Mouse (Mus musculus): ENCODE measurements at regions not wholly inside any gene's neighbourhood (a gene's known extent, or its start where the extent isn't known, plus 50 kb on each side); places are given as distances from the start of the nearest gene placed in this dataset.

DNA sequence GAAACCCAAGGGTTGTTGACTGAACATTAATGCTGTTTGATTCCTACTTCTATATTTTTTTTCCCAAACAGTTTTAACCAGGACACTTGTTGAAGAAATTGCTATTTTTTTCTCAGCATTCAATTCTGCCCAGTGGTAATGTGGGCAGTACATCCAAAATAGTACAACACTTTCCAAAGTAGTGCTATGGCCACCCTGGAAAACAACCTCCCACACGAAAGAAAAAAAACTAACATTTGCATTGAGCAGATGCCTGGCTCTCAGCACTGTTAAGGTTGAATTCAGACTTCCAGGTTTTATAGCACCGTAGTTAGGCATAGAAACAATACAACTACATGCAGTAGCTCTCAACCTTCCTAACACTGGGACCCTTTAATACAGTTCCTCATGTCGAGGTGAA lies 167.1 kb upstream of the Nfe2l3 start:
- peaks cover 16% of the 10 kb centered on the region for H3K9me3 ChIP-seq (replicated peaks; ENCODE audit: low read length)
- H3K27me3 ChIP-seq (replicated peaks) = no peaks in the 10 kb centered on the region
- H3K4me3 ChIP-seq (replicated peaks in 1 of 3; ENCODE audit: low read depth in 2 of 3, low read length in 2 of 3, poor library complexity in 1 of 3) = no peak overlapping the region
- TF ChIP-seq ZMIZ1 (IDR thresholded peaks at IDR 0.05; ENCODE audit: low read depth, low read length) (no peak), ETS1 (conservative IDR thresholded peaks at IDR 0.05; ENCODE audit: low read depth, low read length) (no peak), CTCF (conservative IDR thresholded peaks at IDR 0.05 in 1 of 2, IDR thresholded peaks at IDR 0.05 in 1 of 2; ENCODE audit: low read depth in 2 of 2, low read length in 2 of 2) (no peak), IRF4 (IDR thresholded peaks at IDR 0.05; ENCODE audit: low read depth, low read length) (no peak), SIN3A (IDR thresholded peaks at IDR 0.05; ENCODE audit: low read length) (no peak), GABPA (IDR thresholded peaks at IDR 0.05; ENCODE audit: insufficient replicate concordance, low read depth, low read length) (no peak), TBP (conservative IDR thresholded peaks at IDR 0.05; ENCODE audit: low read depth, low read length) (no peak), BHLHE40 (IDR thresholded peaks at IDR 0.05; ENCODE audit: low read depth, low read length) (no peak), HCFC1 (IDR thresholded peaks at IDR 0.05; ENCODE audit: low read depth, low read length) (no peak), E2F4 (IDR thresholded peaks at IDR 0.05; ENCODE audit: insufficient replicate concordance, low read depth, low read length) (no peak), PAX5 (IDR thresholded peaks at IDR 0.05; ENCODE audit: low read length) (no peak)
- no peak overlapping the region for H3K27ac ChIP-seq (ENCODE audit: insufficient read depth, low read depth)
- H3K36me3 ChIP-seq (replicated peaks in 1 of 2; ENCODE audit: control insufficient read depth in 1 of 2, insufficient read depth in 1 of 2, low read length in 1 of 2) = peaks cover under 1 to 59% of the 10 kb centered on the region in 2 experiments
- H3K4me2 ChIP-seq (ENCODE audit: insufficient read depth, low read depth, poor library complexity, severe bottlenecking) = no peak overlapping the region
- in situ Hi-C loops (cut with MboI; ENCODE audit: low pct_ligation_motif_present, low pct_unique_long_range_greater_than_20kb, low sequenced_read_pairs) = no loop called here
- H3K79me2 ChIP-seq (replicated peaks; ENCODE audit: control insufficient read depth, extremely low read depth, insufficient read depth, poor library complexity, severe bottlenecking) = peaks cover 17% of the 10 kb centered on the region
- no peak overlapping the region for H3K9ac ChIP-seq (ENCODE audit: insufficient read depth, low read depth)
- H3K4me1 ChIP-seq (ENCODE audit: control insufficient read depth in 1 of 2, insufficient read depth in 2 of 2) = peaks cover 9 to 28% of the 10 kb centered on the region in 2 experiments
- dilution Hi-C loops (cut with MboI; ENCODE audit: extremely low pct_ligation_motif_present, extremely low pct_unique_long_range_greater_than_20kb, low sequenced_read_pairs) = no loop called here
- DNase-seq (ENCODE audit: extremely low read depth) = no peak

DNA sequence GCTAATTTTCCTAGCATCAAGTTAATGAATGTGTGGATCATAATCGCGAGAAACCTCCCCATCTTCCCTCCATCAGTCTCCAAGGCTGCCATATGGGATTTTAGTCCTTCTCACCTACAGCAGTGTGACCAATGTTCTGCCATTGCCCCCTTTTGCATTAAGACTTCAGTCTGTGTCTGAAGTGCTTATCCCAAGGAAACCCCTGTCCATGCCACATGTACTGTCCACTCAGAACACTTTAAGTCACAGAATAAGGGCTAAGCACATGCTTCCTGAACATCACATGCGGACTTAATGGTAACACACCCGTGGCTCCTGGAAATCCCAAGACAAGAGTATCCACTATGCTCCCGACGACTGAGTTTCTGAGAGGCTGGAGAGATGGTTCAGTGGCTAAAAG lies 165.7 kb upstream of the Nfe2l3 start:
- TF ChIP-seq POLR2AphosphoS2 (IDR thresholded peaks at IDR 0.05; ENCODE audit: low read depth, low read length) (peak; percentile 94), TBP (conservative IDR thresholded peaks at IDR 0.05; ENCODE audit: low read depth, low read length) (no peak), SIN3A (IDR thresholded peaks at IDR 0.05; ENCODE audit: low read length) (no peak), CHD2 (IDR thresholded peaks at IDR 0.05; ENCODE audit: low read length) (peak; percentile 15; the same call in 1 of the 2 replicates), ZC3H11A (IDR thresholded peaks at IDR 0.05; ENCODE audit: low read depth, low read length) (no peak), NRF1 (IDR thresholded peaks at IDR 0.05; ENCODE audit: low read depth, low read length) (no peak), RAD21 (IDR thresholded peaks at IDR 0.05; ENCODE audit: low read depth, low read length) (no peak), IRF4 (IDR thresholded peaks at IDR 0.05; ENCODE audit: low read depth, low read length) (no peak), MYC (IDR thresholded peaks at IDR 0.05; ENCODE audit: low read depth, low read length) (no peak), RCOR1 (conservative IDR thresholded peaks at IDR 0.05; ENCODE audit: low read depth, low read length) (no peak), ETS1 (conservative IDR thresholded peaks at IDR 0.05; ENCODE audit: low read depth, low read length) (no peak), TCF12 (IDR thresholded peaks at IDR 0.05; ENCODE audit: low read depth, low read length) (no peak), ZMIZ1 (IDR thresholded peaks at IDR 0.05; ENCODE audit: low read depth, low read length) (peak; percentile 15; the same call in 1 of the 2 replicates), MAFK (IDR thresholded peaks at IDR 0.05; ENCODE audit: insufficient replicate concordance, low read length) (no peak)
- no peak overlapping the region for H3K27ac ChIP-seq (ENCODE audit: insufficient read depth, low read depth)
- peaks cover 9 to 34% of the 10 kb centered on the region in 2 experiments for H3K4me1 ChIP-seq (ENCODE audit: control insufficient read depth in 1 of 2, insufficient read depth in 2 of 2)
- no peaks in the 10 kb centered on the region for H3K27me3 ChIP-seq (replicated peaks)
- peaks cover 0 to 45% of the 10 kb centered on the region in 2 experiments for H3K36me3 ChIP-seq (replicated peaks in 1 of 2; ENCODE audit: control insufficient read depth in 1 of 2, insufficient read depth in 1 of 2, low read length in 1 of 2)
- H3K79me2 ChIP-seq (replicated peaks; ENCODE audit: control insufficient read depth, extremely low read depth, insufficient read depth, poor library complexity, severe bottlenecking) = peaks cover 17% of the 10 kb centered on the region
- DNase-seq (ENCODE audit: extremely low read depth) = no peak
- H3K4me2 ChIP-seq (ENCODE audit: insufficient read depth, low read depth, poor library complexity, severe bottlenecking) = no peak overlapping the region
- H3K9me3 ChIP-seq (replicated peaks; ENCODE audit: low read length) = peaks cover 6% of the 10 kb centered on the region
- dilution Hi-C loops (cut with MboI; ENCODE audit: extremely low pct_ligation_motif_present, extremely low pct_unique_long_range_greater_than_20kb, low sequenced_read_pairs) (no loop called here), in situ Hi-C loops (cut with MboI; ENCODE audit: low pct_ligation_motif_present, low pct_unique_long_range_greater_than_20kb, low sequenced_read_pairs) (no loop called here)
- H3K9ac ChIP-seq (ENCODE audit: insufficient read depth, low read depth) = no peak overlapping the region
- H3K4me3 ChIP-seq (replicated peaks in 1 of 3; ENCODE audit: low read depth in 2 of 3, low read length in 2 of 3, poor library complexity in 1 of 3) = no peak overlapping the region
